Mouse (Mus musculus) B cell, adult 2 months (primary cell): ENCODE data around the gene Gm8104.
"Not testable (repeated sequence)": the region's sequence is repeated elsewhere in the genome, so short reads cannot be mapped to it uniquely, and the experiment has no call there.

Experiments used
- DNase-seq, 2 experiments: peaks; one replicate each; pipeline ENCODE4 v3.0.0; 2022

Gm8104 gene

DNA sequence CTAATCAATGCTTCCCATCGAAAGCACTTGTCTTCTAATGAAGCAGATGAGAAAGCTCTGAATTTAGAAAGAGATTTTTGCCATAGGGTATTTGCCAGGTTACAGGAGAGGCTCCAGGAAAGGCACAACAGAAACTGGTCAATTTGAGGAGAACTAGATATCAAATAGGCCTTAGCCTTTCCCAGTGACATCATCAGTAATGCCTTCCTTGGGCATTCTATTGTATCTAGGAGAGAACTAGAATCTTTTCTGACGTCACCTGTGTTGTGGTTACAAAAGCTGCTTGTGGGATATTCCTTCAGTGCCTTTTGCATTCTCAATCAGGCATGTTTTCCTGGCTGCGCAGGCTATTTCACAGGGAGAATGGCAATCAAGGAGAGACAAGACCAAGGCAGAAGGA is at the start of gene Gm8104:
Gene Gm8104 (plus strand): TSS at position 301 of the 400 bp plus-strand sequence.
- not testable (repeated sequence) for DNase-seq

GRCm38 (mm10) chr14:43058063-43058462 is 42.3 kb upstream of the Gm8104 start:
- DNase-seq, result not testable (repeated sequence)

GRCm38 (mm10) chr14:43060179-43060578 is 40.2 kb upstream of the Gm8104 start:
- DNase-seq, result not testable (repeated sequence)

GRCm38 (mm10) chr14:43076543-43076942 is 23.9 kb upstream of the Gm8104 start, which contains the start of gene Gm8094:
Gene Gm8094 (minus strand): TSS chr14:43076643.
- DNase-seq, result not testable (repeated sequence)

DNA sequence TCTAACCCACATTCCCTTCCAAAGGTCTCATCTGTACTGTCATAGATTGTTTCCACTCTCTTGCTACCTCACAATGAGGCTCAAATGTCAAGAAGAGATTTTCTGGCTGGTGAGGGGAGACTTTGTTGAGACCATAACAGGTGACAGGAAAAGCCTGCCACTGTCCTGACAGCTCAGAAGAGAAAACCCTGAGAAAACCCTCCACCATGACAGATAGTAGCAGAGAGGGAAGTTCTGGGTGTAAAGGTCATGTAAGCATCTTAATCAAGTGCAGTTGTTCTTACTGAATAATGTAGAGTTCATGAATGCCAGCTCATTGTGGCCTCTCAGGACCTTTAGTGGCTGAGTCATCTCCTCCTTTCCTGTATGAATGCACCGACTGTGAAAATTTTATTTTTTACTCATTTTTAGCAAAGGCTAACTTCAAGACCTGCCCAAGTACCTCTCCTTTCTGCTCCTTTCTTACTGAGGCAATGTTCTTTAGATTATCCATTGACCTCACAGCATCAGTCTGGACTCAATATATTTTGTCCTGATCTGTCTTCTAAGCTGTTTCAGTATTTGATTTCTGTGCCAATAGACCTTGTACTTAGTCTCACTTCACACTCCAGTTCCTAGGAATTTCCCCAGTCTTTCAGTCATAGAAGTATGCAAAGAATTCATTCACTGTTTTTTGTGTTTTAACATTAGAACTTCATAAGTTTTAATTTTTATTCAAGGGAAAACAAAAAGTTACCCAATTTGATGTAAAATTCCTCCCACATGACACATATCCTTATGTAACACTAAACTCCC is 15.3 kb upstream of the Gm8104 start:
- not testable (repeated sequence) for DNase-seq

DNA sequence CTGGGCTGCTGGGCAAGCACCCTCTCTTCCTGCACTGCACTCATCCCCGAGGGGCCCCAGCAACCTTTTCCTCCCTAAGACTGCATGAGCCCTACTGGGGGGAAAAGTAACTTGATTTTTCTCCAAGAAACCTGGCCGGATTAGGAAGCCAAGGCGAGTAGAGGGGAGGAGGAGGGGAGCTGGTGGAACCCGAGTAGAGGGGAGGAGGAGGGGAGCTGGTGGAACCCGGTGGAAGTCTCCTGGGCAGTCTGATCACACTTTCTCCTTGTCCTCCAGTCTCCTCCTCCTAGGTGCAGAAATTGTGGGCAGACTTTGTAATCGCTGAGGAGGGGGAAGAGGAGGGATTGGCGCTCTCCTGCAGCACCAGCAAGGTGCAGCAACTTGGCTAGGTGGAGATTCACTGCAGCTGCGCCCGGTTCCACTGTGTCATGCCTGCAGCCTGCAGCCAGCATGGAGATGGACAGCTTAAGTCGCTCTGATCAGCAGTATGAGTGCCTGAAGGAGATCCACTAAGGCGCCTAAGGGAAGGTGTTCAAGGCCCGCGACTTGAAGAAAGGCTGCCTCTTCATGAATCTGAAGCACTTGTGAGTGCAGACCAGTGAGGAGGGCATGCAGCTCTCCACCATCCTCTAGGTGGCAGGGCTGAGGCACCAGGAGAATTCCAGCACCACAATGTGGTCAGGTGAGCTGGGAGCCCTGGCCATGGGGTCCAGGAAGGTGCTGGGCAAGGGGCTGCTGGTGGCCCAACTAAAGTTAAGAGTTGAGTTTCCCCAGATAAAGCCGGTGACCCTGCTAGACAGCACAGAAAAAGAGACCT is 11.1 kb upstream of the Gm8104 start:
- not testable (repeated sequence) for DNase-seq

GRCm38 (mm10) chr14:43119673-43120072 is 19.3 kb downstream of the Gm8104 start:
- DNase-seq, result not testable (repeated sequence)

DNA sequence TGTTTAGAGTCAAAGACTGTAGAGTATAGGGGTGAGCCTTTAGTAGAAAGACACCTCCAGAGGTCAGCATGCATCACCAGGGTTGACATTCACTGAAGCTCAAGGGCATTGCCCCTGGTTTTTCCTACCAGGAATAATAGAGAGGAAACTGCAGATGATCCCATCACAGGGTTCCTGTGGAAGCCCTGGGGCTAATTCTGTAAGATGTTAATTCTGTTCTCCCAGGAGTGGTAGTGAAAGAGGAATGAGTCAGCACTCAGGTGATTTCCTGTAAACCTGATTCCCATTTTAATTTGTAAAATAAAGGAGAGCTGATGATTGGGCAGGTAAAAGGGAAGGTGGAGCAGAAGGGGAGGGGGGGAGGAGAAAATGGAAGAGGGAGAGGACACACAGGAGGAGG is 25.9 kb downstream of the Gm8104 start:
- DNase-seq, result not testable (repeated sequence)
